Mouse (Mus musculus) liver, embryonic 16.5 days (tissue): ENCODE measurements around the gene Gm20767. TPM values are rescaled to one million over a fixed set of nuclear protein-coding genes. Genes with fewer than 3 reads are reported as not detected.
"Not testable (repeated sequence)": the region's sequence is repeated elsewhere in the genome, so short reads cannot be mapped to it uniquely, and the experiment has no call there.

Source experiments
- ATAC-seq: fragments of 200-750 bp; cut with Nextera tagmentation; 2 replicates; pipeline ENCODE4 v1.8.0; 2017; ENCODE audit warnings: low read depth, mild to moderate bottlenecking, moderate number of reproducible peaks, moderate library complexity
- H3K27ac ChIP-seq: fragments of 300-500 bp; sonication (generic); 2 replicates; pipeline ENCODE4 v1.5.1; 2014; ENCODE audit warnings: mild to moderate bottlenecking, low read length
- H3K27me3 ChIP-seq: fragments of 300-500 bp; sonication (generic); 2 replicates; pipeline ENCODE4 v1.6.1; 2014; ENCODE audit warnings: low read depth, low read length, mixed read lengths; ENCODE audit not compliant: control insufficient read depth, insufficient read depth
- H3K36me3 ChIP-seq: fragments of 300-500 bp; sonication (generic); 2 replicates; pipeline ENCODE4 v1.6.1; 2014; ENCODE audit warnings: mild to moderate bottlenecking; ENCODE audit not compliant: control insufficient read depth, insufficient read depth
- H3K4me1 ChIP-seq: fragments of 300-500 bp; sonication (generic); 2 replicates; pipeline ENCODE4 v1.6.1; 2014; ENCODE audit warnings: low read depth, low read length, mixed read lengths; ENCODE audit not compliant: control insufficient read depth
- H3K4me2 ChIP-seq: fragments of 300-500 bp; sonication (generic); 2 replicates; pipeline ENCODE4 v1.6.1; 2014; ENCODE audit warnings: low read depth, low read length, mixed read lengths
- H3K4me3 ChIP-seq: fragments of 300-500 bp; sonication (generic); 2 replicates; pipeline ENCODE4 v1.5.1; 2014; ENCODE audit warnings: low read depth, mild to moderate bottlenecking, low read length
- H3K9ac ChIP-seq: fragments of 300-500 bp; sonication (generic); 2 replicates; pipeline ENCODE4 v1.6.1; 2014; ENCODE audit warnings: low read depth, low read length
- H3K9me3 ChIP-seq: fragments of 300-500 bp; sonication (generic); replicated peaks from 2 replicates; pipeline ENCODE4 v1.6.1; 2016; ENCODE audit warnings: low read length; ENCODE audit not compliant: control insufficient read depth
- WGBS: fragments of 180-500 bp; shearing (Covaris S2); extraction: QIAGEN DNeasy Blood & Tissue Kit; methylation state at CpG from one replicate; pipeline ENCODE4 v1.1.7; 2014; ENCODE audit not compliant: insufficient replicate concordance; 5-methylcytosine and 5-hydroxymethylcytosine counted together
- polyA plus RNA-seq: library from polyadenylated mRNA; unstranded; fragments of >200 nt; fragmentation: Nextera tagmentation; extraction: Ambion mirVana; gene quantifications from 2 replicates; pipeline ENCODE4 v1.2.1, GENCODE M21; 2015

Gene Gm20767
- polyA plus RNA-seq, 1 experiment from 2014 or later, result not detected

DNA sequence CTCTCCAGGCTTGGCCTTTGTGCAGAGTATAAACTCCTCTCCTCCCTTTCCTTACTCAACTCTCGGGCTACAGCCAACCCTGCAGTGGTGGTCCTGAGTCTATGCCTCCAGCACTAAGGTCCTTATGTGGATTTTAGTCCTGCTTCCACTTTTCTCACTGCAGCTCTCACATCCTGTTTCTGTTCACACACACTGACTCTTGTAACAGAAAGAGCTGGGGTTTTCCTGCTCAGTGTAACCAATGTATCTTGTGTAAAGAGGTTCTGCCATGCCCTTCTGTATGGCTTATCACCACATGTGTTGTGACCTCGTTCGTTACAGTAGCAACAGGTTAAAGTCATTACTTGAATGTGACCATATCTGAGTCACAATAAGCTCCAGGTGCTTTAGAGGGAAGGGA lies 10.5 kb downstream of the Gm20767 start:
- not testable (repeated sequence) for H3K27ac ChIP-seq, ATAC-seq, H3K4me3 ChIP-seq, H3K4me1 ChIP-seq, H3K9me3 ChIP-seq, H3K4me2 ChIP-seq, H3K9ac ChIP-seq, H3K27me3 ChIP-seq, H3K36me3 ChIP-seq
- 22% methylated on average over 3 of the region's 3 CpGs for WGBS

DNA sequence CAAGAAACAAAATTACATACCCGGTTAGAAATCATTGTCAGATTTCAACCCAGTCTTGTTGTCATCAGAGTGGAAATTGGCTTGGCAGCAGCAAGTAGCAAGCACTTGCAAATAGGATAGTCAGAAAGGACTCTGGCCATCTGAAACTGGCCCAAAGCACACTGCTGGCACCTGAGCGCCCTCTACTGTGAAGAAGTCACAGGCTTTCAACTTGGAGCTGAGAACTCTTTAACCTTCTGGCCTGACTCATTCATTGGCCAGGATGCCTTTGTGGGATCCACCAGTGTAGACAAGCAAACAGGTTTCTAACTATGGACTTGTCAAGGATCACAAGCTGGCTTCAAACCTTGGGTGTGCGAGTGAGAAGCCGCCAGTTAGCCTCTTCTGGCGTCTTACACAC lies 28.3 kb downstream of the Gm20767 start:
- H3K27me3 ChIP-seq, ATAC-seq, H3K4me1 ChIP-seq, H3K9me3 ChIP-seq, H3K4me2 ChIP-seq, H3K4me3 ChIP-seq, H3K36me3 ChIP-seq, H3K27ac ChIP-seq, H3K9ac ChIP-seq: not testable (repeated sequence)
- WGBS, result 35% methylated on average over 5 of the region's 5 CpGs

DNA sequence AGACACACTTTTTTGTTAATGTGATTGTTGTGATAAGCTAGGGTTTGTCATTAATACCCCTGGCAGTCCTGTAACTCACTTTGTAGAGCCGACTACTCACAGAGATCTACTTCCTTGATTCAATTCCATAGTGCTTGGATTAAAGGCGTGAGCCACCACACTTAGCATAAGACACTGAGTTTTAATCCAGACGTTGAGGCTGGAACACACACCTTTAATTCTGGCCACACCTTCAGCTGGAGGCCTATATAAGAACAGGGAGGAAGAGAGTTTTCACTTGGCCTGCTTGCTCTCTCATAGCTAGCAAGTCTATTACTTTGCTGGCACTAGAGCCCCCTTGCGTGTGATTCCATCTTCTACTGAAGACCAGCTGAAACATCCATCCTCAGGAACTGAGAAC lies 32.1 kb downstream of the Gm20767 start, which contains the start of gene Gm21818:
Gm21818 (plus strand) TSS at position 301 of the 400 bp plus-strand sequence.
- H3K27me3 ChIP-seq, ATAC-seq, H3K4me1 ChIP-seq, H3K27ac ChIP-seq, H3K36me3 ChIP-seq, H3K4me3 ChIP-seq, H3K9ac ChIP-seq, H3K9me3 ChIP-seq, H3K4me2 ChIP-seq: not testable (repeated sequence)
- 50% methylated on average over 4 of the region's 4 CpGs for WGBS

DNA sequence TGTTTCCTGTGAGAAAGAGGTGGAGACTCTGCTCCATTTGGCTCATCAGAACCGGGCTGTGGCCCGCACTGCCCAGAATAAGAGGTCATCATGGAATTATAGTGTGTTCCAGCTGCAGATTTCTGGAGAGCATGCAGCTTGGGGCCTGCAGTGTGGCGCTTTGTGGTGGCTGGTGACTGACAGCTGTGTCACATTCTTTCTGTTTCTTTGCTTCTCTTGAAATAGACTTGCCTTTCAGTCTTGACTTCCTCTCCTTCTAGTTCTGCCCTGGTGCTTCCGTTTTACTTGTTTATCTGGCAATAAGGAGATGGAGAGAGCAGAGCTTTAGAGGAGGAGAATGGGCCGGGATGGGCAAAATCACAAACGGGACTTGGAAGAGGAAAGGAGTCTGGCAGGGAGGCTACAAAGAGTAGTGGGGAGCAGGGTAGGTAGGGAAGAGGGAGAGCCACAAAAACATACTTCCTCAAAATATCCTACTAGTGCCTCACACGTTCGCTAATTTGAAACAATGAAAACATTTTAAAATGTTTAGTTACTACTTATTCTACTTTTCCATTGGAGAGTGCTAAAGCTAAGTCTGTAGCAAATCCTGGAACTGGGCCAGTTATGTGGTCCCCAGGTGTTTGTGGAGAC lies 56.3 kb downstream of the Gm20767 start:
- 39% methylated on average over 7 of the region's 8 CpGs for WGBS
- H3K9me3 ChIP-seq, H3K27ac ChIP-seq, H3K36me3 ChIP-seq, H3K4me2 ChIP-seq, H3K4me3 ChIP-seq, H3K27me3 ChIP-seq, ATAC-seq, H3K4me1 ChIP-seq, H3K9ac ChIP-seq: not testable (repeated sequence)

Other genes with a start within 250 kb of the Gm20767 start
- not detected in 2 replicates for gene Tcstv1, start 245.5 kb upstream of the Gm20767 start, polyA plus RNA-seq
- gene Gm21761, start 211.0 kb upstream of the Gm20767 start, polyA plus RNA-seq, result not detected in 2 replicates
- not detected in 2 replicates for gene B020031M17Rik, start 189.4 kb upstream of the Gm20767 start, polyA plus RNA-seq
- gene Gm36079, start 113.2 kb upstream of the Gm20767 start, polyA plus RNA-seq, result 0.21 TPM in 1 of 2 replicates, not detected in the other
- 0.34 and 0.50 TPM in 2 replicates for gene Gm21188, start 88.1 kb upstream of the Gm20767 start, polyA plus RNA-seq
- gene Gm21818, start 32.2 kb downstream of the Gm20767 start, polyA plus RNA-seq, result not detected in 2 replicates
- not detected in 2 replicates for gene Gm21762, start 75.7 kb downstream of the Gm20767 start, polyA plus RNA-seq
- gene Gm21731, start 98.9 kb downstream of the Gm20767 start, polyA plus RNA-seq, result not detected in 2 replicates
- gene AF067061, start 122.9 kb downstream of the Gm20767 start, polyA plus RNA-seq, result not detected in 2 replicates
- gene BC147527, start 160.1 kb downstream of the Gm20767 start, polyA plus RNA-seq, result 0.40 and 0.42 TPM in 2 replicates
- gene Tcstv3, start 176.6 kb downstream of the Gm20767 start, polyA plus RNA-seq, result not detected in 2 replicates